Mouse (Mus musculus) spleen, adult 2 months (tissue): ENCODE data around the gene Gm20521. TPM values are rescaled to one million over a fixed set of nuclear protein-coding genes. Genes with fewer than 3 reads are reported as not detected.

ENCODE experiments used
- DNase-seq, 2 experiments: peaks; one replicate each; pipeline versions ENCODE4 v3.0.0 to v3.0.0-alpha.2; 2012 to 2021; ENCODE audit warnings: low spot score in 2 of 2, low read depth in 1 of 2
- H3K27ac ChIP-seq: fragments of 200-500 bp; 2 replicates; pipeline ENCODE4 v1.5.1; 2012; ENCODE audit warnings: low read length, inconsistent platforms; ENCODE audit not compliant: insufficient read depth
- H3K27me3 ChIP-seq: fragments of 200-500 bp; 2 replicates; pipeline ENCODE4 v1.6.1; 2012; ENCODE audit warnings: mild to moderate bottlenecking, moderate library complexity, low read length, inconsistent platforms; ENCODE audit not compliant: control insufficient read depth, insufficient read depth
- H3K36me3 ChIP-seq: fragments of 200-500 bp; 2 replicates; pipeline ENCODE4 v1.6.1; 2012; ENCODE audit warnings: mild to moderate bottlenecking, low read length, inconsistent platforms; ENCODE audit not compliant: control insufficient read depth, insufficient read depth
- H3K4me1 ChIP-seq: fragments of 200-500 bp; 2 replicates; pipeline ENCODE4 v1.6.1; 2011; ENCODE audit warnings: inconsistent platforms; ENCODE audit not compliant: control insufficient read depth, insufficient read depth, insufficient read length
- H3K4me3 ChIP-seq: fragments of 200-500 bp; 2 replicates; pipeline ENCODE4 v1.5.1; 2011; ENCODE audit warnings: mild to moderate bottlenecking, inconsistent platforms; ENCODE audit not compliant: insufficient read depth, insufficient read length; ENCODE audit errors: extremely low read depth
- CTCF ChIP-seq: fragments of 200-500 bp; IDR thresholded peaks from 2 replicates; pipeline ENCODE4 v1.5.1; 2011; ENCODE audit warnings: mild to moderate bottlenecking, inconsistent platforms; ENCODE audit not compliant: insufficient read depth, insufficient read length, insufficient replicate concordance; ENCODE audit errors: extremely low read depth
- POLR2A ChIP-seq: fragments of 200-500 bp; IDR thresholded peaks from 2 replicates; pipeline ENCODE4 v1.6.1; 2011; ENCODE audit warnings: low read depth, low read length, inconsistent platforms
- WGBS: fragments of 180-500 bp; shearing (Covaris S2); methylation state at CpG from one replicate; pipeline ENCODE4 v1.1.7; 2018; 5-methylcytosine and 5-hydroxymethylcytosine counted together
- polyA plus RNA-seq: library from polyadenylated mRNA; depleted of rRNA; stranded (reverse); fragments of >200 nt; gene quantifications from 2 replicates; pipeline ENCODE4 v1.2.3, GENCODE M21; 2012

Gene Gm20521
- polyA plus RNA-seq, 1 experiment = not detected

- DNase-seq = no peak
- Histone ChIP-seq H3K27ac (no peak overlapping the region), H3K36me3 (no peaks in the 10 kb centered on the region), H3K4me3 (no peak overlapping the region), H3K27me3 (peaks cover 11% of the 10 kb centered on the region), H3K4me1 (peaks cover 5% of the 10 kb centered on the region)
- TF ChIP-seq POLR2A = no peak
- no peak for TF ChIP-seq CTCF
- WGBS = 63% methylated on average over 7 of the region's 7 CpGs
Measured at GRCm38 (mm10) chr14:54908682-54909081, 25.4 kb downstream of the Gm20521 start.

GRCm38 (mm10) chr14:54912109-54912850 lies 29.0 kb downstream of the Gm20521 start:
- H3K4me1 ChIP-seq = peaks cover 5% of the 10 kb centered on the region
- H3K27me3 ChIP-seq = peaks cover 11% of the 10 kb centered on the region
- H3K4me3 ChIP-seq = peak overlapping the region; percentile 68; the same call in 1 of the 2 replicates
- DNase-seq = no peak
- no peak overlapping the region for H3K27ac ChIP-seq
- no peak for TF ChIP-seq POLR2A
- 13% methylated on average over 61 of the region's 69 CpGs for WGBS
- no peaks in the 10 kb centered on the region for H3K36me3 ChIP-seq

GRCm38 (mm10) chr14:54912886-54913285 lies 29.6 kb downstream of the Gm20521 start, which contains the start of gene Slc22a17:
Gene Slc22a17 (minus strand): TSS chr14:54913132.
- no peaks in the 10 kb centered on the region for H3K36me3 ChIP-seq
- DNase-seq = peak in 1 of 2 experiments; percentile 40
- WGBS = 1% methylated on average over 28 of the region's 28 CpGs
- H3K4me1 ChIP-seq = peaks cover 5% of the 10 kb centered on the region
- H3K27ac ChIP-seq = no peak within 1 kb of the TSS
- H3K27me3 ChIP-seq = peaks cover 11% of the 10 kb centered on the region
- TF ChIP-seq POLR2A (no peak), CTCF (no peak)
- H3K4me3 ChIP-seq = peak within 1 kb of the TSS; percentile 68

- Histone ChIP-seq H3K27me3 (peaks cover 11% of the 10 kb centered on the region), H3K27ac (no peak overlapping the region), H3K36me3 (no peaks in the 10 kb centered on the region), H3K4me1 (peaks cover 5% of the 10 kb centered on the region), H3K4me3 (peak overlapping the region; percentile 68)
- 26% methylated on average over 10 of the region's 10 CpGs for WGBS
- no peak for TF ChIP-seq CTCF
- TF ChIP-seq POLR2A = no peak
- no peak for DNase-seq
Measured at GRCm38 (mm10) chr14:54913343-54913742, 30.1 kb downstream of the Gm20521 start.

- TF ChIP-seq CTCF (no peak), POLR2A (no peak)
- WGBS = 82% methylated on average over 16 of the region's 16 CpGs
- H3K27me3 ChIP-seq = peaks cover 4% of the 10 kb centered on the region; the same call in 1 of the 2 replicates
Measured at GRCm38 (mm10) chr14:54920076-54920685, 36.9 kb downstream of the Gm20521 start.

GRCm38 (mm10) chr14:54924641-54925348 lies 41.6 kb downstream of the Gm20521 start:
- Histone ChIP-seq H3K4me1 (no peaks in the 10 kb centered on the region; the same call in 1 of the 2 replicates), H3K4me3 (no peak overlapping the region), H3K36me3 (no peaks in the 10 kb centered on the region), H3K27me3 (peaks cover 14% of the 10 kb centered on the region), H3K27ac (no peak overlapping the region)
- 86% methylated on average over 7 of the region's 7 CpGs for WGBS
- TF ChIP-seq CTCF = no peak
- DNase-seq = no peak

More at GRCm38 (mm10) chr14:54920076-54920685, 36.9 kb downstream of the Gm20521 start:
- no peak overlapping the region for H3K4me3 ChIP-seq
- no peak for DNase-seq
- no peaks in the 10 kb centered on the region for H3K4me1 ChIP-seq
- H3K27ac ChIP-seq = no peak overlapping the region
- no peaks in the 10 kb centered on the region for H3K36me3 ChIP-seq
